Mouse (Mus musculus): ENCODE data around the gene Grhl3. TPM values are rescaled to one million over a fixed set of nuclear protein-coding genes. Genes with fewer than 3 reads are reported as not detected.
"Not testable (repeated sequence)": the region's sequence is repeated elsewhere in the genome, so short reads cannot be mapped to it uniquely, and the experiment has no call there.

Grhl3 gene
- polyA plus RNA-seq (2015; fragmentation: Nextera tagmentation; extraction: Ambion mirVana) = 5.4 and 5.9 TPM in 2 replicates

GRCm38 (mm10) chr4:135573251-135573808 lies at the start of gene Grhl3:
Gene Grhl3 (minus strand): TSS chr4:135573630.
- Histone ChIP-seq H3K36me3 (no peaks in the 10 kb centered on the region), H3K9me3 (replicated peaks) (no peaks in the 10 kb centered on the region), H3K27ac (peak within 1 kb of the TSS; percentile 85), H3K4me2 (peak within 1 kb of the TSS; percentile 71), H3K4me1 (replicated peaks) (peaks cover 55% of the 10 kb centered on the region), H3K9ac (peak within 1 kb of the TSS; percentile 52), H3K27me3 (peaks cover 40% of the 10 kb centered on the region), H3K4me3 (peak within 1 kb of the TSS; percentile 53)
- ATAC-seq (replicated peaks; ENCODE audit: insufficient number of reproducible peaks, insufficient read depth, low FRiP score, low read depth) = peak; percentile 26
- under 1% methylated on average over 31 of the region's 31 CpGs for WGBS

DNA sequence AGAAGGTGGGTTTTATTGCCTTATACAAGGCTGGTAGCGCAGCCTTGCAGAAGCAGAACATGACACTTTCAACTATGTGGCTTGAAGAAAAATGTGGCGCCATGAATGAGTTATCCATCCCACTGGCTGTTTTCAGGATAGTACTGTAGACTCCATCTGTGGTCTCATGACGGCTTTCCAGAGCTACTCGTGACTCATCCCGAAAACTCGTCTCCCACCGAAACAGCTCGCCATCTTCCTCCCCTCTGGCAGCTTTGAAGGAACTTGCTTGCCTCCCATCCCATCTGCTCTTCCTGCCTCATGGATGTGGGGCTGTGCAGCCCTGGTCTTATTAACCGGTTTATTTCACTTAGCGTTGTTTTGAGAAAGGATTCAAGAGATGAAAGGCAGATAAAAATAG lies 48.9 kb upstream of the Grhl3 start:
- ATAC-seq (replicated peaks; ENCODE audit: insufficient number of reproducible peaks, insufficient read depth, low FRiP score, low read depth) = no peak
- H3K27me3 ChIP-seq = peaks cover 31% of the 10 kb centered on the region
- 87% methylated on average over 10 of the region's 10 CpGs for WGBS

GRCm38 (mm10) chr4:135620461-135620860 lies 47.0 kb upstream of the Grhl3 start:
- H3K4me1 ChIP-seq (replicated peaks) = no peaks in the 10 kb centered on the region
- H3K36me3 ChIP-seq = no peaks in the 10 kb centered on the region
- H3K9me3 ChIP-seq (replicated peaks) = no peaks in the 10 kb centered on the region
- ATAC-seq (replicated peaks; ENCODE audit: insufficient number of reproducible peaks, insufficient read depth, low FRiP score, low read depth) = no peak
- no peak overlapping the region for H3K4me3 ChIP-seq
- 88% methylated on average over 3 of the region's 3 CpGs for WGBS
- peaks cover 16% of the 10 kb centered on the region for H3K27me3 ChIP-seq
- no peak overlapping the region for H3K9ac ChIP-seq
- no peak overlapping the region for H3K4me2 ChIP-seq
- H3K27ac ChIP-seq = no peak overlapping the region

More for the DNA sequence above, 48.9 kb upstream of the Grhl3 start:
- H3K9me3 ChIP-seq (replicated peaks) = no peaks in the 10 kb centered on the region
- no peaks in the 10 kb centered on the region for H3K4me1 ChIP-seq (replicated peaks)
- no peak overlapping the region for H3K4me3 ChIP-seq
- H3K4me2 ChIP-seq = no peak overlapping the region
- H3K36me3 ChIP-seq = no peaks in the 10 kb centered on the region
- no peak overlapping the region for H3K27ac ChIP-seq
- H3K9ac ChIP-seq = no peak overlapping the region

DNA sequence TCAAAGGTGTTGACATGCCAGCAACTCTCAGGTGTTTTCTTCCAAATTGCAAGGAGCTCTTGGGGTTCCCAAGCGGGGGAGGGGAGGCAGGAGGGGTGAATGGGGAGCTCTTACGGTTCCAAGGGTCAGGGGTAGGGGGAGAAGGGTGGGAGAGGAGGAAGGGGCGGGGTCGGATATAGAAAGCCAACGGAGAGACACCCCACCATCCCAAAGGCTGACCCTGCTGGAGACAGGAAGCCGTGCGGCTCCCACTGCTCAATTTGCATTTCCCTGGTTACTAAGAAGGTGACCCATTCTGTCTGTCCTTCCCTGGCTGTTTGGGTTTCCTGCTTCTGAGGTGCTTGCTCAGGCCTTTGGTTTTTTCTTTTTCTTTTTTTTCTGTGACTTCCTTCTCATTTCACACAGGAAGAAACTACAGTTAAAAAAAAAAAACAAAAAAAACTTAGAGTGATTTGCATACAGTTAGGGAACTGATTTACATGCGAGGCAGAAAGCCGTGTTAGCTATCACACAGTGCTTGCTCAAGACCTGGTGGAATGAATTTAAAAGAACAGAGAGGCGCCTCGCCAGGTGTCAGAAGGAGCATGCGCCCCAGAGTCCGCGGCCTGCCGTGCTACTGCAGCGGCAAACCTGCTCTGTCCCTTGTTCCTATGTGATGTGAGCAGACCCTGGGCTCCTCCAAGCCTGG lies 44.5 kb upstream of the Grhl3 start:
- Histone ChIP-seq H3K27me3 (peaks cover 3% of the 10 kb centered on the region), H3K27ac (no peak overlapping the region), H3K4me3 (no peak overlapping the region), H3K4me1 (replicated peaks) (no peaks in the 10 kb centered on the region), H3K4me2 (no peak overlapping the region), H3K9me3 (replicated peaks) (no peaks in the 10 kb centered on the region), H3K36me3 (no peaks in the 10 kb centered on the region), H3K9ac (no peak overlapping the region)
- ATAC-seq (replicated peaks; ENCODE audit: insufficient number of reproducible peaks, insufficient read depth, low FRiP score, low read depth) = no peak
- WGBS = 17% methylated on average over 16 of the region's 16 CpGs

DNA sequence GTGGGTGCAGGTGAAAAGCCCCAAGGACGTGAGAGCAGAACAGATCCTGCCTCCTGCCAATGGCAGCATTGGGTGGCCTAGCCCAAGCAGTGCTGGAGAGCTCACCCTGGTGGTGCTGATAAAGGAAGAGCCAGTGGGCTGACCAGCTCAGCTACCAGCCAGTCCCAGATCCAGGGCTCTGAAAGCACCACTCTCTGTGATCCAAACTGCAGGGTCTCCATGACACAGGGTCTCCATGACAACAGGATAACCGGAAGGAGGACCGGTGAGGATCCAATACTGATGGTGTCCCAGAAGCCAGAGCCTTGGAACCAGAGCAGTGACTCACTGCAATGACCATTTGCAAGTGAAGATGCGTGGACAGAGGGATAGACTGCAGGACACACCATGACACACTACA lies 43.6 kb upstream of the Grhl3 start:
- 49% methylated on average over 4 of the region's 4 CpGs for WGBS
- H3K9me3 ChIP-seq (replicated peaks) = no peaks in the 10 kb centered on the region
- 0 out of 2 replicates have a peak, but pooled peaks have one; percentile 39 for ATAC-seq (replicated peaks; ENCODE audit: insufficient number of reproducible peaks, insufficient read depth, low FRiP score, low read depth)
- no peaks in the 10 kb centered on the region for H3K36me3 ChIP-seq
- no peak overlapping the region for H3K4me3 ChIP-seq
- H3K4me2 ChIP-seq = no peak overlapping the region
- H3K9ac ChIP-seq = no peak overlapping the region
- H3K27ac ChIP-seq = no peak overlapping the region
- H3K4me1 ChIP-seq (replicated peaks) = peaks cover 4% of the 10 kb centered on the region; the same call in 1 of the 2 replicates
- peaks cover 3% of the 10 kb centered on the region for H3K27me3 ChIP-seq

DNA sequence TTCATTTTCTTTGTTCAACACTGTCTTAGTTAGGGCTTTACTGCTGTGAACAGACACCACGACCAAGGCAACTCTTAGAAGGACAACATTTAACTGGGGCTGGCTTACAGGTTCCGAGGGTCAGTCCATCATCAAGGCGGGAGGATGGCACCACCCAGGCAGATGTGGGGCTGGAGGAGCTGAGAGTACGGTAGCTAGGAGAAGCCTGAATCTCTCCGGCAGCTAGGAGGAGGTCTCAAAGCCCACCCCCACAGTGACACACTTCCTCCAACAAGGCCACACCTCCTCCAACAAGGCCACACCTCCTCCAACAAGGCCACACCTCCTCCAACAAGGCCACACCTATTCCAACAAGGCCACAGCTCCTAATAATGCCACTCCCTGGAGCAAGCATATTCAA lies 41.9 kb upstream of the Grhl3 start:
- H3K27me3 ChIP-seq; H3K27ac ChIP-seq; H3K9ac ChIP-seq; ATAC-seq (replicated peaks; ENCODE audit: insufficient number of reproducible peaks, insufficient read depth, low FRiP score, low read depth); H3K36me3 ChIP-seq; H3K4me3 ChIP-seq; H3K4me2 ChIP-seq; H3K4me1 ChIP-seq (replicated peaks): not testable (repeated sequence)
- WGBS = 63% methylated on average over 5 of the region's 5 CpGs
- 0 out of 2 replicates have a peak, but pooled peaks cover 11% of the 10 kb centered on the region for H3K9me3 ChIP-seq (replicated peaks)

GRCm38 (mm10) chr4:135609986-135610385 lies 36.6 kb upstream of the Grhl3 start:
- no peak for ATAC-seq (replicated peaks; ENCODE audit: insufficient number of reproducible peaks, insufficient read depth, low FRiP score, low read depth)

DNA sequence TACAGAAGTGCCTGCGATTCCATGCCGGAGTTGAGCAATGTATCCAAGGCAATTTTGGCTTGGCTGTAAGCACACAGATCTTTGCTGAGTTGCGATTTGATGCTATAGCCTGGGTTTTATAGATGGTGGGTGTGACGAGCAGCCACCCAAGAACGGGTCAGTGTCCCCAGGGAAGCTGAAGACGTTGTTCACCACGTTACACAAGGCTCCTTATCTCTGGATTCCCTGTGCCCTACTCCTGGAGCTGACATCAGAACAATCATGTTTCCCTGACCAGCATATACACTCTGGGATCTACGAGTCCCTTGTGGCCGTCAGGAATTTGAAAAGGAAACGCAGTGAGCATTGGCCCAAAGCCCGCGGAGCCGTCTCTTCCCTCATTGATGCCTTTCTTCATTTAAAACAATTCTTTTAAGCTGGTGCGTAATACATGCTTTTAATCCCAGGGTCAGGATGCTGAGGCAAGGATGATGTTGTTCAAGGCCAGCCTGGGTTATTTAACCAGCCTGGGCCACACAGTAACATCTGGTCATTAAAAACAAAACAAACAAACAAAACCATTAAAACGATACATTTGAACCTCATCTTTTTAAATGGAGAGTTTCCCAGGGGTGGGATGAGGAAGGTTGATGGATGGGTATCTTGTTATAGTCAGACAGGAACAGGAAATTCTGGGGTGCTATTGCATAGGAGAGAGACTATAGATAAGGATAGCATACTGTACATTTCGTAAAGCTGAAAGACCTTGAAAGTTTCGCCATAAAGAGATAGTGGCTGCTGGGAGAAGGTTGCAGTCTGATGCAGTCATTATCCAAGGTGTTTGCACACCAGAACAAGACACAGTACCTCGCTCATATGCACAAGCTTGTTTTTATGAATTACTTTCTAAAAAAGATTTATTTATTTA lies 34.8 kb upstream of the Grhl3 start:
- Histone ChIP-seq H3K27ac (no peak overlapping the region), H3K9me3 (replicated peaks) (0 out of 2 replicates have a peak, but pooled peaks cover 11% of the 10 kb centered on the region), H3K4me2 (no peak overlapping the region), H3K36me3 (no peaks in the 10 kb centered on the region), H3K4me1 (replicated peaks) (peaks cover 4% of the 10 kb centered on the region; the same call in 1 of the 2 replicates), H3K4me3 (no peak overlapping the region), H3K9ac (no peak overlapping the region), H3K27me3 (peaks cover 15% of the 10 kb centered on the region; the same call in 1 of the 2 replicates)
- no peak for ATAC-seq (replicated peaks; ENCODE audit: insufficient number of reproducible peaks, insufficient read depth, low FRiP score, low read depth)
- 59% methylated on average over 18 of the region's 18 CpGs for WGBS

More at GRCm38 (mm10) chr4:135609986-135610385, 36.6 kb upstream of the Grhl3 start:
- Histone ChIP-seq H3K36me3 (no peaks in the 10 kb centered on the region), H3K27ac (no peak overlapping the region), H3K27me3 (peaks cover 15% of the 10 kb centered on the region; the same call in 1 of the 2 replicates), H3K4me2 (no peak overlapping the region), H3K4me1 (replicated peaks) (peaks cover 4% of the 10 kb centered on the region; the same call in 1 of the 2 replicates), H3K4me3 (no peak overlapping the region), H3K9ac (no peak overlapping the region), H3K9me3 (replicated peaks) (0 out of 2 replicates have a peak, but pooled peaks cover 11% of the 10 kb centered on the region)
- WGBS = 82% methylated on average over 2 of the region's 2 CpGs

- no peaks in the 10 kb centered on the region for H3K4me1 ChIP-seq (replicated peaks)
- no peak overlapping the region for H3K27ac ChIP-seq
- no peak overlapping the region for H3K9ac ChIP-seq
- no peak for ATAC-seq (replicated peaks; ENCODE audit: insufficient number of reproducible peaks, insufficient read depth, low FRiP score, low read depth)
- H3K27me3 ChIP-seq = peaks cover 15% of the 10 kb centered on the region; the same call in 1 of the 2 replicates
- H3K36me3 ChIP-seq = no peaks in the 10 kb centered on the region
- no peak overlapping the region for H3K4me3 ChIP-seq
- WGBS = 79% methylated on average over 7 of the region's 7 CpGs
- 0 out of 2 replicates have a peak, but pooled peaks cover 10% of the 10 kb centered on the region for H3K9me3 ChIP-seq (replicated peaks)
- no peak overlapping the region for H3K4me2 ChIP-seq
Observed at GRCm38 (mm10) chr4:135606271-135606670, 32.8 kb upstream of the Grhl3 start.

GRCm38 (mm10) chr4:135601530-135601929 lies 28.1 kb upstream of the Grhl3 start:
- Histone ChIP-seq H3K27ac (no peak overlapping the region), H3K4me1 (replicated peaks) (peaks cover 11% of the 10 kb centered on the region), H3K4me3 (no peak overlapping the region), H3K27me3 (0 out of 2 replicates have a peak, but pooled peaks cover 7% of the 10 kb centered on the region), H3K4me2 (no peak overlapping the region), H3K36me3 (no peaks in the 10 kb centered on the region), H3K9me3 (replicated peaks) (no peaks in the 10 kb centered on the region), H3K9ac (no peak overlapping the region)
- 91% methylated on average over 3 of the region's 3 CpGs for WGBS
- no peak for ATAC-seq (replicated peaks; ENCODE audit: insufficient number of reproducible peaks, insufficient read depth, low FRiP score, low read depth)
